Mouse (Mus musculus) gastrocnemius, adult 2 months (tissue): ENCODE results near the gene Mto1. TPM values are rescaled to one million over a fixed set of nuclear protein-coding genes. Genes with fewer than 3 reads are reported as not detected.
A peak's percentile ranks its signal among the peaks of the same experiment; 100 is the strongest.
"Not testable (repeated sequence)": the region's sequence is repeated elsewhere in the genome, so short reads cannot be mapped to it uniquely, and the experiment has no call there.

Experiments
- DNase-seq: peaks from one replicate; pipeline ENCODE4 v3.0.0; 2022
- H3K27ac ChIP-seq: fragments of 200-600 bp; 2 replicates; pipeline ENCODE4 v1.8.1; 2022; ENCODE audit warnings: mild to moderate bottlenecking
- H3K4me3 ChIP-seq: fragments of 200-600 bp; 2 replicates; pipeline ENCODE4 v1.8.1; 2022; ENCODE audit warnings: mild to moderate bottlenecking, moderate library complexity
- CTCF ChIP-seq: fragments of 200-600 bp; IDR thresholded peaks from 2 replicates; pipeline ENCODE4 v1.8.1; 2022; ENCODE audit warnings: antibody characterized with exemption, mild to moderate bottlenecking, moderate library complexity
- intact Hi-C: fragments of 180-260 bp; cut with DNase I; formaldehyde crosslinking; loops from one replicate; pipeline ENCODE4 v1.15.1; 2025
- total RNA-seq, 2 experiments: library from RNA; stranded (reverse); gene quantifications; 2 replicates each; pipeline ENCODE4 v1.2.3; 2021

Gene Mto1
- total RNA-seq, 2 experiments from 2014 or later = 19.8 to 22.0 TPM

GRCm38 (mm10) chr9:78447606-78447972, 419 bp upstream of the Mto1 start:
- Histone ChIP-seq H3K4me3 (peak overlapping the region; percentile 96), H3K27ac (peak overlapping the region; percentile 98)
- no peak for DNase-seq
- intact Hi-C loops = loop anchor here (10.0 kb wide), 1 partner anchor 533 kb away; the partner anchor contains the start of gene Elovl5
- TF ChIP-seq CTCF = no peak

GRCm38 (mm10) chr9:78450404-78450803, 2.4 kb downstream of the Mto1 start:
- intact Hi-C loops = no loop called here
- Histone ChIP-seq H3K27ac (no peak overlapping the region), H3K4me3 (no peak overlapping the region)
- TF ChIP-seq CTCF = no peak
- DNase-seq = no peak

GRCm38 (mm10) chr9:78451382-78451781, 3.4 kb downstream of the Mto1 start:
- no peak overlapping the region for H3K4me3 ChIP-seq
- no peak for TF ChIP-seq CTCF
- intact Hi-C loops = no loop called here
- no peak overlapping the region for H3K27ac ChIP-seq
- peak; percentile 23 for DNase-seq

- intact Hi-C loops = no loop called here
- H3K4me3 ChIP-seq = no peak overlapping the region
- DNase-seq = no peak
- TF ChIP-seq CTCF = no peak
- H3K27ac ChIP-seq = no peak overlapping the region
These were observed 9.0 kb downstream of the Mto1 start for GRCm38 (mm10) chr9:78457026-78457425.

GRCm38 (mm10) chr9:78463337-78463736, 15.3 kb downstream of the Mto1 start:
- TF ChIP-seq CTCF = no peak
- intact Hi-C loops = no loop called here
- DNase-seq = no peak
- Histone ChIP-seq H3K27ac (no peak overlapping the region), H3K4me3 (no peak overlapping the region)

- no peak overlapping the region for H3K4me3 ChIP-seq
- DNase-seq = no peak
- intact Hi-C loops = no loop called here
- TF ChIP-seq CTCF = no peak
- H3K27ac ChIP-seq = no peak overlapping the region
These were observed 17.7 kb downstream of the Mto1 start for GRCm38 (mm10) chr9:78465725-78466124.

- intact Hi-C loops = no loop called here
- no peak for DNase-seq
These were observed 25.6 kb downstream of the Mto1 start for GRCm38 (mm10) chr9:78473588-78473987.

GRCm38 (mm10) chr9:78474270-78474669, 26.3 kb downstream of the Mto1 start:
- Histone ChIP-seq H3K4me3 (no peak overlapping the region), H3K27ac (no peak overlapping the region)
- no peak for TF ChIP-seq CTCF
- intact Hi-C loops = no loop called here
- DNase-seq = no peak

More at GRCm38 (mm10) chr9:78473588-78473987, 25.6 kb downstream of the Mto1 start:
- Histone ChIP-seq H3K4me3 (no peak overlapping the region), H3K27ac (no peak overlapping the region)
- TF ChIP-seq CTCF = no peak

- Histone ChIP-seq H3K4me3 (no peak overlapping the region), H3K27ac (no peak overlapping the region)
- DNase-seq = no peak
- intact Hi-C loops = no loop called here
- TF ChIP-seq CTCF = no peak
These were observed 26.9 kb downstream of the Mto1 start for GRCm38 (mm10) chr9:78474771-78475382.

GRCm38 (mm10) chr9:78475383-78475780, 27.4 kb downstream of the Mto1 start:
- intact Hi-C loops = no loop called here
- Histone ChIP-seq H3K4me3 (no peak overlapping the region), H3K27ac (no peak overlapping the region)
- TF ChIP-seq CTCF = no peak
- no peak for DNase-seq

- Histone ChIP-seq H3K27ac (no peak overlapping the region), H3K4me3 (no peak overlapping the region)
- DNase-seq = no peak
- intact Hi-C loops = loop anchor here (2.0 kb wide), 2 partner anchors 51 to 77 kb away; no protein-coding TSS in a partner anchor
- TF ChIP-seq CTCF = no peak
These were observed 27.9 kb downstream of the Mto1 start for GRCm38 (mm10) chr9:78475873-78476272.

GRCm38 (mm10) chr9:78476531-78477020, 28.6 kb downstream of the Mto1 start:
- intact Hi-C loops = loop anchor here (2.0 kb wide), 2 partner anchors 50 to 76 kb away; no protein-coding TSS in a partner anchor
- TF ChIP-seq CTCF = no peak
- no peak for DNase-seq
- H3K4me3 ChIP-seq = no peak overlapping the region
- no peak overlapping the region for H3K27ac ChIP-seq

- intact Hi-C loops = loop anchor here (2.0 kb wide), 2 partner anchors 50 to 76 kb away; no protein-coding TSS in a partner anchor
- no peak overlapping the region for H3K27ac ChIP-seq
- DNase-seq = no peak
- peak; percentile 70 for TF ChIP-seq CTCF
- no peak overlapping the region for H3K4me3 ChIP-seq
These were observed 29.1 kb downstream of the Mto1 start for GRCm38 (mm10) chr9:78477021-78477551.

- intact Hi-C loops, H3K27ac ChIP-seq, DNase-seq, H3K4me3 ChIP-seq: not testable (repeated sequence)
These were observed 30.1 kb downstream of the Mto1 start for GRCm38 (mm10) chr9:78478009-78478605.

- DNase-seq, H3K27ac ChIP-seq, intact Hi-C loops: not testable (repeated sequence)
- H3K4me3 ChIP-seq = peak overlapping the region; percentile 40
These were observed 31.3 kb downstream of the Mto1 start for GRCm38 (mm10) chr9:78479308-78479707.

GRCm38 (mm10) chr9:78480227-78480626, 32.2 kb downstream of the Mto1 start:
- Histone ChIP-seq H3K27ac (peak overlapping the region; percentile 93), H3K4me3 (peak overlapping the region; percentile 91)
- DNase-seq, intact Hi-C loops: not testable (repeated sequence)
